Mouse (Mus musculus): ENCODE data around the gene Mrpl18. TPM values are rescaled to one million over a fixed set of nuclear protein-coding genes. Genes with fewer than 3 reads are reported as not detected.
"Not testable (repeated sequence)": the region's sequence is repeated elsewhere in the genome, so short reads cannot be mapped to it uniquely, and the experiment has no call there.

Mrpl18 gene
- polyA plus RNA-seq (2016; fragmentation: Nextera tagmentation; extraction: Ambion mirVana) = 154 and 158 TPM in 2 replicates

- Histone ChIP-seq H3K27ac (replicated peaks) (peak within 1 kb of the TSS; percentile 85), H3K4me3 (peak within 1 kb of the TSS; percentile 84), H3K27me3 (no peaks in the 10 kb centered on the region), H3K4me1 (peaks cover 13% of the 10 kb centered on the region), H3K9me3 (no peaks in the 10 kb centered on the region), H3K36me3 (peaks cover 52% of the 10 kb centered on the region), H3K9ac (replicated peaks) (peak within 1 kb of the TSS; percentile 91), H3K4me2 (replicated peaks) (peak within 1 kb of the TSS; percentile 90)
- ATAC-seq (ENCODE audit: low FRiP score, low read depth) = peak; percentile 99
- WGBS = under 1% methylated on average over 56 of the region's 56 CpGs
These were observed at the start of gene Mrpl18 for GRCm38 (mm10) chr17:12915881-12916583. Gene Mrpl18, minus strand, starts transcription at chr17:12916345.

- no peak overlapping the region for H3K4me2 ChIP-seq (replicated peaks)
- no peaks in the 10 kb centered on the region for H3K27me3 ChIP-seq
- no peak for ATAC-seq (ENCODE audit: low FRiP score, low read depth)
- H3K9ac ChIP-seq (replicated peaks) = no peak overlapping the region
- 89% methylated on average over 3 of the region's 3 CpGs for WGBS
- no peak overlapping the region for H3K4me3 ChIP-seq
- H3K4me1 ChIP-seq = peaks cover 10% of the 10 kb centered on the region
- no peaks in the 10 kb centered on the region for H3K9me3 ChIP-seq
- H3K36me3 ChIP-seq = peaks cover 23% of the 10 kb centered on the region
- H3K27ac ChIP-seq (replicated peaks) = no peak overlapping the region
These were observed 47.3 kb upstream of the Mrpl18 start for GRCm38 (mm10) chr17:12963476-12963875.

- no peaks in the 10 kb centered on the region for H3K9me3 ChIP-seq
- under 1% methylated on average over 38 of the region's 42 CpGs for WGBS
- peak; percentile 99 for ATAC-seq (ENCODE audit: low FRiP score, low read depth)
These were observed 44.3 kb upstream of the Mrpl18 start, which contains the start of gene Acat2 for GRCm38 (mm10) chr17:12960331-12960873. Gene Acat2, minus strand, starts transcription at chr17:12960747.

GRCm38 (mm10) chr17:12959377-12959776 is 43.2 kb upstream of the Mrpl18 start:
- H3K27ac ChIP-seq (replicated peaks); ATAC-seq (ENCODE audit: low FRiP score, low read depth); H3K27me3 ChIP-seq; H3K9me3 ChIP-seq: not testable (repeated sequence)
- peaks cover 25% of the 10 kb centered on the region for H3K36me3 ChIP-seq
- peaks cover 21% of the 10 kb centered on the region for H3K4me1 ChIP-seq
- H3K9ac ChIP-seq (replicated peaks) = peak overlapping the region; percentile 47; the same call in 1 of the 2 replicates
- peak overlapping the region; percentile 56 for H3K4me2 ChIP-seq (replicated peaks)
- H3K4me3 ChIP-seq = peak overlapping the region; percentile 37
- WGBS = 36% methylated on average over 1 of the region's 2 CpGs

More at GRCm38 (mm10) chr17:12960331-12960873, 44.3 kb upstream of the Mrpl18 start, which contains the start of gene Acat2:
- Histone ChIP-seq H3K4me2 (replicated peaks) (peak within 1 kb of the TSS; percentile 60), H3K27me3 (no peaks in the 10 kb centered on the region), H3K4me1 (peaks cover 21% of the 10 kb centered on the region), H3K4me3 (peak within 1 kb of the TSS; percentile 68), H3K27ac (replicated peaks) (peak within 1 kb of the TSS; percentile 90), H3K9ac (replicated peaks) (peak within 1 kb of the TSS; percentile 59), H3K36me3 (peaks cover 25% of the 10 kb centered on the region)

DNA sequence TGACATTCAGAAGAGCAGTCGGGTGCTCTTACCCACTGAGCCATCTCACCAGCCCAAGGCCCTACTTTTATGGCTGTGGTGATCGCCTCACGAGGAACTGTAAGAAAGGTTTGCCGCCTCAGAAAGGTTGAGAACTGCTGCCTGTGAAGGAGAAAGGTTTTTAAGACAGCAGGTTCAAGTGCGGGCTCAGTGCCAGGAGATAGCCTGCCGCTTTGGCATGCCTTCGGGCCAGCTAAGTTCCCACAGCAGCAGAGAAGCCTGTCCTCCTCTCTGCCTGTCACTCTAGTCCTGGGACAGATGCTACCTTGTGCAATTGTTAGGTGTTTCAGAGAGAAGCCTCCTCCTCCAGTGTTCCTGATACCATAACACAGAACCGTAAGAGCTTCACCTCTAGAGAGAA is 40.5 kb upstream of the Mrpl18 start:
- Histone ChIP-seq H3K4me1 (peaks cover 21% of the 10 kb centered on the region), H3K9me3 (no peaks in the 10 kb centered on the region), H3K9ac (replicated peaks) (no peak overlapping the region), H3K36me3 (peaks cover 45% of the 10 kb centered on the region), H3K4me3 (no peak overlapping the region), H3K27ac (replicated peaks) (no peak overlapping the region), H3K4me2 (replicated peaks) (no peak overlapping the region), H3K27me3 (no peaks in the 10 kb centered on the region)
- WGBS = 95% methylated on average over 8 of the region's 8 CpGs
- no peak for ATAC-seq (ENCODE audit: low FRiP score, low read depth)

DNA sequence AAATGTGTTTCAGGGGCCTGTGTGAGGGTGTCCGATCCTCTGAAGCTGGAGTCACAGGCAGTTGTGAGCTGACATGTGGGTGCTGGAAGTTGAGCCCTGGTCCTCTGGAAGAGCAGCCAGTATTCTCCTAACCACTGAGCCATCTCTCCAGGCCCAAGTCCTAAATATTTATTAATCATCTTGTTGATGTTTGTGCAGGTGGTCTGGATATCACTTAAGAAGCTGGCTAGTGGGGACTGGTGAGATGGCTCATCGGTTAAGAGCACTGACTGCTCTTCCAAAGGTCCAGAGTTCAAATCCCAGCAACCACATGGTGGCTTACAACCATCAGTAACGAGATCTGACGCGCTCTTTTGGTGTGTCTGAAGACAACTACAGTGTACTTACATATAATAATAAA is 33.5 kb upstream of the Mrpl18 start:
- Histone ChIP-seq H3K9ac (replicated peaks) (no peak overlapping the region), H3K4me2 (replicated peaks) (no peak overlapping the region), H3K4me1 (no peaks in the 10 kb centered on the region), H3K27me3 (no peaks in the 10 kb centered on the region), H3K4me3 (no peak overlapping the region), H3K36me3 (peaks cover 74% of the 10 kb centered on the region), H3K27ac (replicated peaks) (no peak overlapping the region), H3K9me3 (no peaks in the 10 kb centered on the region)
- WGBS = 91% methylated on average over 5 of the region's 5 CpGs
- no peak for ATAC-seq (ENCODE audit: low FRiP score, low read depth)

- no peaks in the 10 kb centered on the region for H3K9me3 ChIP-seq
- H3K9ac ChIP-seq (replicated peaks) = no peak overlapping the region
- no peak overlapping the region for H3K4me2 ChIP-seq (replicated peaks)
- no peak overlapping the region for H3K4me3 ChIP-seq
- no peak for ATAC-seq (ENCODE audit: low FRiP score, low read depth)
- peaks cover 46% of the 10 kb centered on the region for H3K36me3 ChIP-seq
- WGBS = 95% methylated on average over 6 of the region's 6 CpGs
- no peak overlapping the region for H3K27ac ChIP-seq (replicated peaks)
- H3K27me3 ChIP-seq = no peaks in the 10 kb centered on the region
- peaks cover 11% of the 10 kb centered on the region for H3K4me1 ChIP-seq
These were observed 26.5 kb upstream of the Mrpl18 start for GRCm38 (mm10) chr17:12942459-12943162.

DNA sequence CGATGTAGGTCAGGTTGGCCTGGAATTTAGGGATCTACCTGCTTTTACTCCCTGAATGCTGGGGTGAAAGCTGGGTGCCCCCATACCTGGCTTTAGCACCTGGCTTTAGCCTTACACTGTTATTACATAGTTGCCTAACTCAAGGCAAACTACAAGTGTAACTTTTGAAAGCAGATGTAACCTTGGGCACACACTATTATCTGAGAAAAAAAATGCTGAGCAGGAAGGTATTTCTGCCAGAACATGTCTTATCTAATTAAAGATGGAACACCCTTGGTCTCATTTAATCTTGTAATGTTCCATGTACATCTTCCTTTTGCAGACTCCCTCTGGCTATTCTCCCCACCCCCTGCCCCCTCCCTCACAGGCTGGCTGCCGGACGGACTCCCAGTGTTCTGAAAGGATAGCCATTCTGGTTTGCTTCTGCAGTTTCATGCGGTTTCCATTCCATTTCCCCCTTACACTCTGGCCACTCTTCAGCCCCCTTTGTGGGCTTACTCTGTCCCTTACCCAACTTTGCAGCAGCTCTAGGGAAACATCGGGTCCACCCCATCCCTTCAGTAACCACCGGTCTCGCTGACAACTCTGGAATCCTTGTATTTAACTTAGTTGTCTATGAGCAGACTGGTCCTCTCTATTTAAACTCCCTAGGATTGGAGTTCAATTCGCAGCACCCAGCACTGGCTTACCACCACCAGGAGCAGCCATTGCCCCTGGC is 25.6 kb upstream of the Mrpl18 start:
- no peaks in the 10 kb centered on the region for H3K9me3 ChIP-seq
- WGBS = 77% methylated on average over 8 of the region's 8 CpGs

GRCm38 (mm10) chr17:12940151-12940805 is 24.1 kb upstream of the Mrpl18 start, which contains the start of gene Acat3:
Gene Acat3, minus strand, starts transcription at chr17:12940600.
- H3K4me3 ChIP-seq = peak within 1 kb of the TSS; percentile 24
- no peak within 1 kb of the TSS for H3K27ac ChIP-seq (replicated peaks)
- WGBS = 16% methylated on average over 27 of the region's 27 CpGs
- peak within 1 kb of the TSS; percentile 50 for H3K4me2 ChIP-seq (replicated peaks)
- ATAC-seq (ENCODE audit: low FRiP score, low read depth) = peak; percentile 34
- H3K9ac ChIP-seq (replicated peaks) = 0 out of 2 replicates have a peak within 1 kb of the TSS, but pooled peaks have one; percentile 15
- no peaks in the 10 kb centered on the region for H3K9me3 ChIP-seq
- no peaks in the 10 kb centered on the region for H3K27me3 ChIP-seq
- peaks cover 14% of the 10 kb centered on the region for H3K4me1 ChIP-seq
- peaks cover 30% of the 10 kb centered on the region for H3K36me3 ChIP-seq

More for the DNA sequence above, 25.6 kb upstream of the Mrpl18 start:
- no peak overlapping the region for H3K27ac ChIP-seq (replicated peaks)
- no peaks in the 10 kb centered on the region for H3K27me3 ChIP-seq
- H3K4me1 ChIP-seq = peaks cover 14% of the 10 kb centered on the region
- H3K4me2 ChIP-seq (replicated peaks) = no peak overlapping the region
- no peak for ATAC-seq (ENCODE audit: low FRiP score, low read depth)
- no peak overlapping the region for H3K4me3 ChIP-seq
- no peak overlapping the region for H3K9ac ChIP-seq (replicated peaks)
- peaks cover 43% of the 10 kb centered on the region for H3K36me3 ChIP-seq

GRCm38 (mm10) chr17:12939377-12940148 is 23.4 kb upstream of the Mrpl18 start:
- ATAC-seq (ENCODE audit: low FRiP score, low read depth) = peak; percentile 39
- peak overlapping the region; percentile 24 for H3K4me3 ChIP-seq
- not testable (repeated sequence) for H3K9me3 ChIP-seq; H3K27ac ChIP-seq (replicated peaks); H3K27me3 ChIP-seq
- WGBS = 33% methylated on average over 3 of the region's 12 CpGs
- H3K36me3 ChIP-seq = peaks cover 23% of the 10 kb centered on the region
- 0 out of 2 replicates have a peak overlapping the region, but pooled peaks have one; percentile 15 for H3K9ac ChIP-seq (replicated peaks)
- H3K4me2 ChIP-seq (replicated peaks) = peak overlapping the region; percentile 50
- peaks cover 14% of the 10 kb centered on the region for H3K4me1 ChIP-seq

Data from midbrain, embryonic 12.5 days (tissue).